In the genomic region with DNA sequence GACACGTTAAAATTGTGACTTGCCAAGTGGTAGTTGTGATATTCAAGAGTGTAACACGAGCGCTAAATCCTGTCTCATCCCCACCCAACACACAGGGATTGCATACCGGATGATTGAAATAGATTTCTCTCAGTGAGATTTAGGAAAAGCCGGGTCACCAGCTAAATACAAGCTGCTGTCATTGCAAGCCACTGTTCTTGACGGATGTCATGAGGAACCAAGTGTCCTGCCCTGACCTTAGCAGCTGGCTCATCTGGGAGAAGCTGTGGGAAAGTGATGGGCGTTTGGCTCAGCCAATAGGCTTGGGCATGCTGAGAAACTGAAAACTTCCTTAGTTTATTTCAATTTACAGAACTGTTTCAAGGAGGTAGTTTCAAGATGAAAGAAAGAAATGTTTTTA, we compare ENCODE assay signal across 12 mouse cellular contexts.
DNase-seq lines count a peak whose midpoint lies in the region; ATAC-seq lines count a peak whose summit lies in the region.
"Had no signal": no experiment of that assay in that cellular context is flagged by ENCODE, and none has a peak within 500 bp of the region (broad histone marks: within the 10 kb centered on the region; RNA-seq: fewer than 3 reads in every experiment).

No protein-coding gene starts in this region.

- peak; percentile 33 for ATAC-seq in granulocyte monocyte progenitor cell, adult 5-6 weeks (replicated peaks; ENCODE audit: poor library complexity, severe bottlenecking)
- ATAC-seq: midbrain, embryonic 16.5 days had no signal

- DNase-seq in adrenal gland, postnatal 25 days, result peak; percentile 24
- no peak for DNase-seq in adrenal gland, adult 2 months
- DNase-seq in adipocyte (ENCODE audit: low spot score) (peak; percentile 54), liver (no peak)
- DNase-seq in kidney, postnatal 4 days, result peak; percentile 69 to 73
- no peak for DNase-seq in retina, embryonic 14.5 days (ENCODE audit: low spot score)
- DNase-seq in thymus, postnatal 0 days (ENCODE audit: low spot score), result no peak
- DNase-seq: cerebellum, postnatal 25 days; liver, embryonic 13.5 days; thymus, postnatal 14 days had no signal

Comparison
In these comparisons a context has a peak if more than half of its experiments do, and no peak if none do; other contexts are left out.
1. DNase-seq: peak in adrenal gland, postnatal 25 days (single experiment), adipocyte (single experiment) and kidney, postnatal 4 days (2 of 2); none in adrenal gland, adult 2 months (single experiment), retina, embryonic 14.5 days (single experiment), thymus, postnatal 0 days (single experiment) and liver (single experiment).